Mouse (Mus musculus) CD4-positive, CD25-positive, alpha-beta regulatory T cell, adult 4 months (primary cell): Measurements from ENCODE around the gene Cyb5rl. TPM values are rescaled to one million over a fixed set of nuclear protein-coding genes. Genes with fewer than 3 reads are reported as not detected.

Experiments
- ATAC-seq: one replicate; pipeline ENCODE4 v1.8.0; 2017
- polyA plus RNA-seq, 2 experiments: library from polyadenylated mRNA; unstranded; fragments of 100-300 nt; shearing (Covaris generic); gene quantifications; one replicate each; pipeline ENCODE4 v1.2.1; 2017

Cyb5rl gene
- 10 to 100 TPM in 1 of 2 experiments, 1 to 10 TPM in 1; 7.1 to 15.3 TPM for polyA plus RNA-seq

- ATAC-seq, result peak; percentile 100
These were observed at the start of gene Cyb5rl, which contains the start of gene Mrpl37 for GRCm38 (mm10) chr4:107066252-107067124. Cyb5rl (plus strand) TSS chr4:107066988. Mrpl37 (minus strand) TSS chr4:107066868.

- ATAC-seq, result no peak
These were observed 49.5 kb upstream of the Cyb5rl start for GRCm38 (mm10) chr4:107017257-107017656.

- no peak for ATAC-seq
These were observed 48.3 kb upstream of the Cyb5rl start for GRCm38 (mm10) chr4:107018521-107018920.

- ATAC-seq, result no peak
These were observed 47.8 kb upstream of the Cyb5rl start for GRCm38 (mm10) chr4:107019027-107019426.

GRCm38 (mm10) chr4:107020287-107021000, 46.3 kb upstream of the Cyb5rl start:
- ATAC-seq, result no peak

GRCm38 (mm10) chr4:107021464-107021863, 45.3 kb upstream of the Cyb5rl start:
- no peak for ATAC-seq

- no peak for ATAC-seq
These were observed 41.9 kb upstream of the Cyb5rl start for GRCm38 (mm10) chr4:107024899-107025298.

- no peak for ATAC-seq
These were observed 41.4 kb upstream of the Cyb5rl start for GRCm38 (mm10) chr4:107025369-107025768.

GRCm38 (mm10) chr4:107026451-107026850, 40.3 kb upstream of the Cyb5rl start:
- ATAC-seq, result no peak

- ATAC-seq, result no peak
These were observed 31.1 kb upstream of the Cyb5rl start for GRCm38 (mm10) chr4:107035689-107036088.

- ATAC-seq, result no peak
These were observed 29.8 kb upstream of the Cyb5rl start for GRCm38 (mm10) chr4:107036985-107037384.

- no peak for ATAC-seq
These were observed 28.5 kb upstream of the Cyb5rl start for GRCm38 (mm10) chr4:107038303-107038702.

GRCm38 (mm10) chr4:107039270-107039669, 27.5 kb upstream of the Cyb5rl start:
- ATAC-seq, result no peak

- no peak for ATAC-seq
These were observed 24.5 kb upstream of the Cyb5rl start for GRCm38 (mm10) chr4:107042304-107042703.

GRCm38 (mm10) chr4:107045188-107045587, 21.6 kb upstream of the Cyb5rl start:
- no peak for ATAC-seq

- no peak for ATAC-seq
These were observed 19.0 kb upstream of the Cyb5rl start for GRCm38 (mm10) chr4:107047806-107048205.

GRCm38 (mm10) chr4:107048568-107049162, 18.1 kb upstream of the Cyb5rl start:
- no peak for ATAC-seq

- ATAC-seq, result no peak
These were observed 14.9 kb upstream of the Cyb5rl start for GRCm38 (mm10) chr4:107051889-107052288.

GRCm38 (mm10) chr4:107052962-107053553, 13.7 kb upstream of the Cyb5rl start:
- no peak for ATAC-seq

- ATAC-seq, result no peak
These were observed 10.7 kb upstream of the Cyb5rl start for GRCm38 (mm10) chr4:107056088-107056487.

- ATAC-seq, result no peak
These were observed 8.4 kb upstream of the Cyb5rl start for GRCm38 (mm10) chr4:107058346-107058745.

GRCm38 (mm10) chr4:107058781-107059180, 8.0 kb upstream of the Cyb5rl start:
- no peak for ATAC-seq

GRCm38 (mm10) chr4:107061560-107061959, 5.2 kb upstream of the Cyb5rl start:
- no peak for ATAC-seq
